Mouse (Mus musculus) liver, embryonic 14.5 days (tissue): ENCODE measurements around the gene Ube2n. TPM values are rescaled to one million over a fixed set of nuclear protein-coding genes. Genes with fewer than 3 reads are reported as not detected.

ENCODE experiments used
- ATAC-seq: fragments of 200-750 bp; cut with Nextera tagmentation; 2 replicates; pipeline ENCODE4 v1.8.0; 2017; ENCODE audit warnings: moderate number of reproducible peaks, mild to moderate bottlenecking, moderate library complexity; ENCODE audit not compliant: insufficient read depth
- DNase-seq, 3 experiments: peaks; one replicate each; pipeline ENCODE4 v3.0.0-alpha.2; 2012 to 2013; ENCODE audit warnings: low read depth in 3 of 3, low spot score in 3 of 3
- H3K27ac ChIP-seq: fragments of 300-500 bp; sonication (generic); 2 replicates; pipeline ENCODE4 v1.5.1; 2014; ENCODE audit warnings: moderate library complexity, mild to moderate bottlenecking, control low read depth, inconsistent platforms
- H3K27me3 ChIP-seq: fragments of 300-500 bp; sonication (generic); 2 replicates; pipeline ENCODE4 v1.6.1; 2014; ENCODE audit warnings: mild to moderate bottlenecking, low read length, moderate library complexity; ENCODE audit not compliant: control insufficient read depth, insufficient read depth
- H3K36me3 ChIP-seq: fragments of 300-500 bp; sonication (generic); replicated peaks from 2 replicates; pipeline ENCODE4 v1.6.1; 2014; ENCODE audit warnings: low read depth; ENCODE audit not compliant: control insufficient read depth, insufficient read depth
- H3K4me1 ChIP-seq, 2 experiments: fragments of 200-500 bp in 1 of 2; fragments of 300-500 bp in 1 of 2; sonication (generic) in 1 of 2; replicated peaks; 2 replicates each; pipeline ENCODE4 v1.6.1; 2012 to 2014; ENCODE audit warnings: antibody characterized with exemption in 1 of 2, inconsistent platforms in 1 of 2, low read length in 1 of 2; ENCODE audit not compliant: control insufficient read depth in 2 of 2, insufficient read depth in 2 of 2
- H3K4me2 ChIP-seq: fragments of 300-500 bp; sonication (generic); 2 replicates; pipeline ENCODE4 v1.6.1; 2014; ENCODE audit warnings: low read depth, mild to moderate bottlenecking, control low read depth, moderate library complexity
- H3K4me3 ChIP-seq, 2 experiments: fragments of 200-500 bp in 1 of 2; fragments of 300-500 bp in 1 of 2; sonication (generic) in 1 of 2; 2 replicates each; pipeline ENCODE4 v1.5.1; 2012 to 2014; ENCODE audit warnings: low read depth in 2 of 2, low read length in 2 of 2, mild to moderate bottlenecking in 2 of 2, control low read depth in 1 of 2, inconsistent platforms in 1 of 2, moderate library complexity in 1 of 2; ENCODE audit not compliant: insufficient read depth in 1 of 2
- H3K9ac ChIP-seq: fragments of 300-500 bp; sonication (generic); replicated peaks from 2 replicates; pipeline ENCODE4 v1.6.1; 2014; ENCODE audit warnings: mild to moderate bottlenecking, control low read depth, moderate library complexity
- H3K9me3 ChIP-seq: fragments of 300-500 bp; sonication (generic); 2 replicates; pipeline ENCODE4 v1.6.1; 2016; ENCODE audit warnings: low read length, mixed read lengths; ENCODE audit not compliant: control insufficient read depth
- CTCF ChIP-seq: IDR thresholded peaks from 2 replicates; pipeline ENCODE4 v1.5.1; 2016; ENCODE audit warnings: antibody characterized with exemption, low read depth, control low read depth
- EP300 ChIP-seq: IDR thresholded peaks from 2 replicates; pipeline ENCODE4 v1.6.1; 2016; ENCODE audit warnings: antibody characterized with exemption, low read depth
- WGBS: fragments of 180-500 bp; shearing (Covaris S2); extraction: QIAGEN DNeasy Blood & Tissue Kit; methylation state at CpG from one replicate; pipeline ENCODE4 v1.1.7; 2014; ENCODE audit not compliant: insufficient replicate concordance; 5-methylcytosine and 5-hydroxymethylcytosine counted together
- polyA plus RNA-seq, 2 experiments: library from polyadenylated mRNA; depleted of rRNA in 1 of 2; stranded (reverse) in 1 of 2; unstranded in 1 of 2; fragments of >200 nt; fragmentation: Nextera tagmentation in 1 of 2; extraction: Ambion mirVana in 1 of 2; gene quantifications; 2 replicates each; pipeline versions ENCODE4 v1.2.1 to v1.2.3; 2012 to 2014

Gene Ube2n
- polyA plus RNA-seq, 2 experiments = 78.2 to 137 TPM

DNA sequence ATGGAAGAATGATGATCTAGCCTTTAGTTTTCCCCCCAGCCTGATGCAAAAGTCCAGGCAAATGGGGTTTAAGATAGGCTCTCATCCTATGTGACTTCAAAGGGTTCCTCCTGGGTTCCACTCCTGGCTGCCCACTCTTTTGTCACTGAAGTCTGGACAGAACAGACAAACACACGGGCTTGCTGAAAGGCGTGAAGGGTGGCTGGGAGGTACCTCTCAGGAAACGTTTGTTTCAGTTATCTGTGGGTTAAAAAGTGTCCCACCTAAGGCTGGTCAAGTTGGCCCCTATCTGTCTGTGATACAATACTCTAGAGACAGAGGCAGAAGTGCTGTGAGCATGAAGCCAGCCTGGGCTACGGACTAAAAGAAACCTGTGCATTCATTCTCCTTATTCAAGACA lies 60.0 kb downstream of the Ube2n start:
- Histone ChIP-seq H3K4me3 (no peak overlapping the region), H3K27me3 (no peaks in the 10 kb centered on the region), H3K4me1 (peaks cover 9 to 17% of the 10 kb centered on the region in 2 experiments), H3K9ac (no peak overlapping the region), H3K27ac (no peak overlapping the region), H3K9me3 (no peaks in the 10 kb centered on the region), H3K36me3 (no peaks in the 10 kb centered on the region), H3K4me2 (no peak overlapping the region)
- ATAC-seq (no peak), DNase-seq (no peak)
- TF ChIP-seq EP300 = no peak
- TF ChIP-seq CTCF = no peak
- WGBS = 26% methylated on average over 4 of the region's 4 CpGs

DNA sequence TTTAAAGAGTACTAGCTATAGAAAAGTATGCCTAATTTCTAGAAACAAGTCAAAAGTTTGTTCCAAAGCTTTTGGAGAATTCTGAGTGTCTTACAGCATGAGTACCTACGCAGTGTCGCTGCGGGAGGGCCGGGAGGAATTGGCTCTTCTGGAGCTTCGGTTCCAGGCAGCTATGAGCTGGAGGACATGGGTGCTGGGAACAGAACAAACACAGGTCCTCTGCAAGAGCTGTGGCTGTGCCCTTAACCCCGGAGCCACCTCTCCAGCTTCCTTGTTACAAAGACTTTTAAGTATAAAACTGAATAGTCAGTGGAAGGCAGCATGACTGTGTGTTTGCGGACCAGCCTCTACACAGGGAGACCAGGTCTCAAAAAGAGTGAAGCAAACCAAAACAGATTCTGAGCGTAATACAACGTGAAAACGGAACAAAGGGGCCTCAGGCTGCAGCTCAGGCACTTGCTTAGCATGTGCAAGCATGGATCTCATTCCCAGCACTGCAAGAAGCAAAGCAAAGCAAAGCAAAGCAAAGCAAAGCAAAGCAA lies 61.0 kb downstream of the Ube2n start:
- WGBS = 70% methylated on average over 10 of the region's 10 CpGs
- no peak for ATAC-seq
- DNase-seq = no peak

DNA sequence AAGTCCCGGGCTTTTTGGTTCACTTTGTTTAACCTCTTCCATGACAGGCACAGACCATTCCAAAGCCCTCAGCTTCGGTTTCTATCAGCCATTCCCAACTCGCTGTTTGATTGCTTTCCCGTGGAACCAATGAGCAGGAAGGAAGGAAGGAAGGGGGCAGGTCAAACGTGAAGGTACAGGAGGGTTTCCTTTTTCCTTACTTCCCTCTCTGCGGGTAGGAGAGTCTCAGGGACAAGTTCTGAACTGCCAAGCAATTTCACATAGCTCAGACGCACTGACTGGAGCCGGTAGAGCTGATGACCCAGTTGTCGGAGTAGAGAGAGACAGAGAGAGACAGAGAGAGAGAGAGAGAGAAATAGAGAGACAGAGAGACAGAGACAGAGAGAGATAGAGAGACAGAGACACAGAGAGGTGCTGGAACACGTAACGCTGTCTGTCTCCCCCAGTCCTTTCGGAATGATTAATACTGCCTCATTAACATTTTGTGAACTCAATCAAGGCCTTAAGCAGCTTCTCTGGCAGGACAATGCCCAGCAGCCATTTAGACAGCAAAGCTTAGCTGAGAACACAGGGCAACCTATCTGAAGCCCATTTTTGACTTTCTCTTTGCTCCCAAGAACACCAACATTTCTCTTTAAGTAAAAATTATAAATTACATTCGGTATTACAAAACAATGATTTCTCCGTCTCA lies 62.1 kb downstream of the Ube2n start:
- no peak overlapping the region for H3K4me3 ChIP-seq
- no peak for TF ChIP-seq EP300
- no peak for TF ChIP-seq CTCF
- WGBS = 40% methylated on average over 14 of the region's 14 CpGs
- no peak for ATAC-seq
- no peak for DNase-seq
- no peak overlapping the region; the same call in 1 of the 2 replicates for H3K4me2 ChIP-seq
- H3K9me3 ChIP-seq = no peaks in the 10 kb centered on the region
- no peak overlapping the region for H3K27ac ChIP-seq
- no peaks in the 10 kb centered on the region for H3K27me3 ChIP-seq
- no peak overlapping the region for H3K9ac ChIP-seq
- no peaks in the 10 kb centered on the region for H3K36me3 ChIP-seq
- peaks cover 0 to 13% of the 10 kb centered on the region in 2 experiments; a peak in 3 of 4 replicates for H3K4me1 ChIP-seq

More for the DNA sequence above, 61.0 kb downstream of the Ube2n start:
- no peak overlapping the region for H3K4me3 ChIP-seq
- no peak for TF ChIP-seq CTCF
- TF ChIP-seq EP300 = no peak
- no peaks in the 10 kb centered on the region for H3K9me3 ChIP-seq
- H3K4me1 ChIP-seq = peaks cover 3 to 13% of the 10 kb centered on the region in 2 experiments
- H3K9ac ChIP-seq = no peak overlapping the region
- H3K27ac ChIP-seq = no peak overlapping the region
- no peaks in the 10 kb centered on the region for H3K27me3 ChIP-seq
- H3K36me3 ChIP-seq = no peaks in the 10 kb centered on the region
- no peak overlapping the region for H3K4me2 ChIP-seq

DNA sequence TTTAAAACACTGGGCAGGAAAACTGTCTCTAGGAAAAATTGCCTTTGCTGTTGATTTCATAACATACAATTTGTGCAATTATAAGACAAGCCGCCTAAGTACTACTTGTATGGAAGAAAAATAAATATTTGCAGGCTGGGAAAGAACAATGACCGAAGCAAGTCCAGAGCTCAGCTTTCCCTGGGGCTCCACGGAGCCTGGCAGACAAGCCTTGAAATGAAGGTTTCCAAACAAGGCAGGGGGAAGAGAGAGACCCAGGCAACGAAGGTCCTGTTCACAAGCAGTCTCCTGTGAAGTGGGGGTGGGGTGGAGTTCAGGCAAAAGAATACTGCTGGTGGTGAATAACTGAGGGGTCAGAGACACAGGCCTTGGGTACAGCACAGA lies 62.6 kb downstream of the Ube2n start:
- ATAC-seq (no peak), DNase-seq (no peak)
- WGBS = 54% methylated on average over 4 of the region's 4 CpGs
- Histone ChIP-seq H3K27ac (no peak overlapping the region), H3K9ac (no peak overlapping the region), H3K9me3 (no peaks in the 10 kb centered on the region), H3K4me2 (no peak overlapping the region), H3K27me3 (no peaks in the 10 kb centered on the region), H3K4me1 (peaks cover 0 to 13% of the 10 kb centered on the region in 2 experiments; a peak in 3 of 4 replicates), H3K4me3 (no peak overlapping the region), H3K36me3 (no peaks in the 10 kb centered on the region)
- no peak for TF ChIP-seq EP300
- TF ChIP-seq CTCF = no peak

DNA sequence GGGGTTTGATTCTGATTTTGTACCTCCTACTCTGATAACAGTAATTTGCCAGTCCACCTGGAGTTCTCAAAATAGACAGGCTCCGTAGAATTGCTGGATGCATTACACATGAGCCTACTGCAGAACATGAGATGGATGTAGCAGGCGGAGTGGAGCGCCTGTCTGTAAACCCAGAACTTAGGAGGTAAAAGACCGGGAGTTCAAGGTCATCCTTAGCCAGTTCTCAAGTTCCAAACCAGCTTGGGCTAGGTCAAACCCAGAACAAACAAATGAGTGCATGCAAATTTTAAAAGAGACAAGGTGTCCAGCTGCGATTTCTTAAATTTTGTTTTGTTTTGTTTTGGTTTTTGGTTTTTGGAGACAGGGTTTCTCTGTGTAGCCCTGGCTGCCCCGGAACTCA lies 70.6 kb downstream of the Ube2n start:
- Histone ChIP-seq H3K27me3 (no peaks in the 10 kb centered on the region), H3K4me1 (no peaks in the 10 kb centered on the region), H3K27ac (no peak overlapping the region), H3K4me3 (no peak overlapping the region), H3K9ac (no peak overlapping the region), H3K4me2 (no peak overlapping the region), H3K9me3 (no peaks in the 10 kb centered on the region), H3K36me3 (no peaks in the 10 kb centered on the region)
- no peak for DNase-seq
- no peak for TF ChIP-seq CTCF
- 79% methylated on average over 6 of the region's 6 CpGs for WGBS
- ATAC-seq = no peak
